22 mouse cellular contexts compared by ENCODE assay signal in the genomic region with DNA sequence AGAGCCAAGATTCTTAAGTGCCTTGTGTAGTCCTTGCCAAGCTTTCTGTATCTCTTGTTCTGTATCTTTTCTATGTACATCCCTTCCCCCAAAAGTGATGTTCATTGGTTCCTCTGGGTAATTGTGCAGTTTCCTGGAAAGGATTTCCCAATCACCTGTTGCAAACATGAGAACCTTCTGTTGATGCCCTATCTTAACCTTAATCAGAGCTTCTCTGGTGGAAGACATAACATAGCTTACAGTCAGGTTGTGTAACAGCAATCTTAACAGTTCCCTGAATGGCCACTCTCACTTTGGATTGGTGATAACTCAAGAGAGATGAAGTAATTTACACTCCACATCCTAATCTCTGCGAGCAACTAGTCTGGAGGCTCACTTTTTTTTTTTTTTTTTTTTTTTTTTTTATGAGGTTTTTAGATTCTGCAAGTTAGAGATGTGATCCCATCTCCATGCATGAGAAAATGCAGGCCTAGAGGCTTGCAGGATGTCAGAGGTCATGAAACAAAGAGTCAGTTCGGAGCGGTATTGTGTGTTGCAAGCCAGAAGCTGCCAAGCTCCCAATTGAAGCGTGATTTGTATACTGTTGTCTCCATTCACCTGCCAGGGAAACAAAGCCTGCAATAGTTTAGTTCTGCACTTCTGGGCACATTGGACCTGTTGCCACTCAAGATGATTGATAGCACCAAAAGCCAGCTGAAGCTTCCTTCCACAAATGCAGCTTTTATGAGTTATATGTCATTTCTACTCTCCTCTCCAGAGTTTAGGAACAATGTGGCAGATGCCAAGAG. TPM values are rescaled to one million over a fixed set of nuclear protein-coding genes. Genes with fewer than 3 reads are reported as not detected.
DNase-seq lines count a peak whose midpoint lies in the region; ATAC-seq and TF ChIP-seq lines count a peak whose summit lies in the region.
"Had no signal": no experiment of that assay in that cellular context is flagged by ENCODE, and none has a peak within 500 bp of the region (broad histone marks: within the 10 kb centered on the region; RNA-seq: fewer than 3 reads in every experiment).

No protein-coding gene starts in this region.

- ATAC-seq in liver, embryonic 11.5 days (replicated peaks; ENCODE audit: low FRiP score) = no peak
- no peak for ATAC-seq in midbrain, embryonic 14.5 days (ENCODE audit: low FRiP score, low TSS enrichment)
- ATAC-seq in midbrain, embryonic 13.5 days = no peak

- H3K36me3 ChIP-seq in liver, adult 2 months (ENCODE audit: control insufficient read depth, insufficient read depth, low read length) = peaks cover 35% of the 10 kb centered on the region
- H3K36me3 ChIP-seq in liver, embryonic 11.5 days (ENCODE audit: control insufficient read depth, insufficient read depth, low read length) = peaks cover 28% of the 10 kb centered on the region
- peaks cover 44% of the 10 kb centered on the region for H3K36me3 ChIP-seq in midbrain, embryonic 14.5 days (ENCODE audit: control insufficient read depth, insufficient read depth, low read length)
- peaks cover 44% of the 10 kb centered on the region for H3K36me3 ChIP-seq in midbrain, embryonic 13.5 days

- no peak for TF ChIP-seq CTCF in liver, adult 2 months (IDR thresholded peaks at IDR 0.05; ENCODE audit: low read depth, low read length)

- peaks cover 24% of the 10 kb centered on the region for H3K4me1 ChIP-seq in liver, adult 2 months (ENCODE audit: control insufficient read depth, insufficient read depth, low read length)
- H3K4me1 ChIP-seq in liver, embryonic 11.5 days (replicated peaks; ENCODE audit: control insufficient read depth, insufficient read depth, low read length) = peaks cover 17% of the 10 kb centered on the region
- peaks cover 5% of the 10 kb centered on the region for H3K4me1 ChIP-seq in midbrain, embryonic 14.5 days (ENCODE audit: control insufficient read depth, insufficient read depth, low read length)
- peaks cover 18% of the 10 kb centered on the region for H3K4me1 ChIP-seq in midbrain, embryonic 13.5 days (replicated peaks)

- H3K9ac ChIP-seq in liver, adult 2 months (ENCODE audit: low read depth, low read length) = no peak overlapping the region; the same call in 1 of the 2 replicates
- no peak overlapping the region for H3K9ac ChIP-seq in liver, embryonic 11.5 days (ENCODE audit: low read depth, low read length)
- no peak overlapping the region for H3K9ac ChIP-seq in midbrain, embryonic 14.5 days (replicated peaks; ENCODE audit: low read length)
- H3K9ac ChIP-seq in midbrain, embryonic 13.5 days (replicated peaks) = no peak overlapping the region
- H3K9ac ChIP-seq: embryonic facial prominence, embryonic 15.5 days; limb, embryonic 15.5 days had no signal

- WGBS in liver, adult 2 months = 12% methylated on average over 4 of the region's 4 CpGs
- WGBS in liver, embryonic 11.5 days = 84% methylated on average over 4 of the region's 4 CpGs
- WGBS in midbrain, embryonic 14.5 days = 8% methylated on average over 4 of the region's 4 CpGs
- WGBS in midbrain, embryonic 13.5 days = 22% methylated on average over 4 of the region's 4 CpGs

- peak; percentile 74 for DNase-seq in liver, adult 2 months (ENCODE audit: extremely low read depth, low read depth, low spot score)
- no peak for DNase-seq in liver, embryonic 11.5 days (ENCODE audit: low spot score)
- DNase-seq in midbrain, embryonic 14.5 days = no peak
- peak; percentile 60 for DNase-seq in lung, postnatal 25 days (ENCODE audit: low spot score)
- peak; percentile 23 for DNase-seq in yolk sac, embryonic 10.5 days (ENCODE audit: low spot score)
- no peak for DNase-seq in kidney, adult 9 months
- no peak for DNase-seq in left cerebral cortex, adult 9 months (ENCODE audit: low spot score in 2 of 2)
- DNase-seq: adrenal gland, postnatal 25 days; cerebellum, adult 2 months; gastrocnemius, postnatal 10 days; heart, postnatal 14 days; kidney, adult 8-10 months; kidney, postnatal 36 days had no signal

- H3K27me3 ChIP-seq in liver, adult 2 months (ENCODE audit: control insufficient read depth, insufficient read depth, low read length) = no peaks in the 10 kb centered on the region
- no peaks in the 10 kb centered on the region for H3K27me3 ChIP-seq in liver, embryonic 11.5 days (replicated peaks; ENCODE audit: control insufficient read depth, insufficient read depth, low read length)
- no peaks in the 10 kb centered on the region for H3K27me3 ChIP-seq in midbrain, embryonic 14.5 days (ENCODE audit: control insufficient read depth, insufficient read depth, low read length)
- H3K27me3 ChIP-seq in midbrain, embryonic 13.5 days = 0 out of 2 replicates have a peak, but pooled peaks cover 5% of the 10 kb centered on the region
- H3K27me3 ChIP-seq: embryonic facial prominence, embryonic 15.5 days; limb, embryonic 15.5 days had no signal

- H3K27ac ChIP-seq in liver, adult 2 months (replicated peaks; ENCODE audit: insufficient read depth, low read depth, low read length) = peak overlapping the region; percentile 68; the same call in 1 of the 2 replicates
- no peak overlapping the region for H3K27ac ChIP-seq in liver, embryonic 11.5 days (ENCODE audit: low read depth, low read length)
- H3K27ac ChIP-seq in midbrain, embryonic 14.5 days (replicated peaks; ENCODE audit: low read depth, low read length) = 0 out of 2 replicates have a peak overlapping the region, but pooled peaks have one; percentile 15
- no peak overlapping the region for H3K27ac ChIP-seq in midbrain, embryonic 13.5 days
- H3K27ac ChIP-seq: embryonic facial prominence, embryonic 15.5 days; forebrain, embryonic 10.5 days; heart, embryonic 10.5 days; limb, embryonic 15.5 days had no signal

- H3K9me3 ChIP-seq in liver, embryonic 11.5 days (ENCODE audit: control insufficient read depth, low read length) = no peaks in the 10 kb centered on the region
- no peaks in the 10 kb centered on the region for H3K9me3 ChIP-seq in midbrain, embryonic 14.5 days (ENCODE audit: control insufficient read depth, low read length)
- H3K9me3 ChIP-seq in midbrain, embryonic 13.5 days = no peaks in the 10 kb centered on the region
- H3K9me3 ChIP-seq: embryonic facial prominence, embryonic 15.5 days; forebrain, embryonic 10.5 days; heart, embryonic 10.5 days; limb, embryonic 15.5 days had no signal

- H3K79me2 ChIP-seq in liver, adult 2 months (ENCODE audit: control insufficient read depth, insufficient read depth, low read length) = no peaks in the 10 kb centered on the region

- no peak overlapping the region for H3K4me3 ChIP-seq in liver, adult 2 months (ENCODE audit: insufficient read depth, low read depth, low read length)
- H3K4me3 ChIP-seq in liver, embryonic 11.5 days (ENCODE audit: low read depth, low read length) = no peak overlapping the region
- no peak overlapping the region for H3K4me3 ChIP-seq in midbrain, embryonic 14.5 days (replicated peaks; ENCODE audit: low read depth, low read length)
- no peak overlapping the region for H3K4me3 ChIP-seq in midbrain, embryonic 13.5 days (replicated peaks)
- H3K4me3 ChIP-seq: embryonic facial prominence, embryonic 15.5 days; forebrain, embryonic 10.5 days; heart, embryonic 10.5 days; limb, embryonic 15.5 days had no signal

- H3K4me2 ChIP-seq in liver, embryonic 11.5 days = no peak overlapping the region
- no peak overlapping the region for H3K4me2 ChIP-seq in midbrain, embryonic 14.5 days (ENCODE audit: low read length)
- no peak overlapping the region for H3K4me2 ChIP-seq in midbrain, embryonic 13.5 days (replicated peaks)
- H3K4me2 ChIP-seq: embryonic facial prominence, embryonic 15.5 days; limb, embryonic 15.5 days had no signal

- TF ChIP-seq POLR2A in liver, adult 2 months (IDR thresholded peaks at IDR 0.05; ENCODE audit: extremely low read depth, insufficient read depth, low read length) = no peak

RNA-seq across cellular contexts. Expression of gene Tmem268, which starts 4.6 kb away (rescaled TPM):
- total RNA-seq in liver, adult 2 months (2014; rRNA removed) = 2.9 and 4.4 TPM in 2 replicates
- 4.0 and 4.7 TPM in 2 replicates for polyA plus RNA-seq in liver, adult 2 months (2012; rRNA removed)
- 9.0 and 10.2 TPM in 2 replicates for polyA plus RNA-seq in liver, embryonic 11.5 days (2014; fragmentation: Nextera tagmentation; extraction: Ambion mirVana)
- 3.7 and 4.0 TPM in 2 replicates for polyA plus RNA-seq in midbrain, embryonic 14.5 days (2014; fragmentation: Nextera tagmentation; extraction: Ambion mirVana)
- polyA plus RNA-seq in midbrain, embryonic 13.5 days (2015; fragmentation: Nextera tagmentation; extraction: Ambion mirVana) = 2.7 and 2.8 TPM in 2 replicates

RNA-seq across cellular contexts. Expression of gene Atp6v1g1, which starts 9.4 kb away (rescaled TPM):
- total RNA-seq in liver, adult 2 months (2014; rRNA removed) = 79.7 and 82.6 TPM in 2 replicates
- polyA plus RNA-seq in liver, adult 2 months (2012; rRNA removed) = 31.6 and 33.4 TPM in 2 replicates
- polyA plus RNA-seq in liver, embryonic 11.5 days (2014; fragmentation: Nextera tagmentation; extraction: Ambion mirVana) = 191 and 204 TPM in 2 replicates
- 451 and 485 TPM in 2 replicates for polyA plus RNA-seq in midbrain, embryonic 14.5 days (2014; fragmentation: Nextera tagmentation; extraction: Ambion mirVana)
- polyA plus RNA-seq in midbrain, embryonic 13.5 days (2015; fragmentation: Nextera tagmentation; extraction: Ambion mirVana) = 461 and 466 TPM in 2 replicates

RNA-seq across cellular contexts. Expression of gene Gm11213, which starts 51.1 kb away (rescaled TPM):
- not detected in 2 replicates for total RNA-seq in liver, adult 2 months (2014; rRNA removed)
- polyA plus RNA-seq in liver, adult 2 months (2012; rRNA removed) = not detected in 2 replicates
- not detected in 2 replicates for polyA plus RNA-seq in liver, embryonic 11.5 days (2014; fragmentation: Nextera tagmentation; extraction: Ambion mirVana)
- polyA plus RNA-seq in midbrain, embryonic 14.5 days (2014; fragmentation: Nextera tagmentation; extraction: Ambion mirVana) = not detected in 2 replicates
- polyA plus RNA-seq in midbrain, embryonic 13.5 days (2015; fragmentation: Nextera tagmentation; extraction: Ambion mirVana) = not detected in 2 replicates
- total RNA-seq: adrenal gland, postnatal 25 days; gastrocnemius, postnatal 10 days; heart, postnatal 14 days; layer of hippocampus, postnatal 14 days; left cerebral cortex, postnatal 14 days; megakaryocyte-erythroid progenitor cell, adult 5-6 weeks had no signal
- polyA plus RNA-seq: cerebellum, adult 2 months; embryonic facial prominence, embryonic 15.5 days; forebrain, embryonic 10.5 days; frontal cortex, adult 2 months; heart, embryonic 10.5 days; limb, embryonic 15.5 days had no signal

RNA-seq across cellular contexts. Expression of gene Whrn, which starts 58.2 kb away (rescaled TPM):
- 0.20 and 0.37 TPM in 2 replicates for total RNA-seq in liver, adult 2 months (2014; rRNA removed)
- 0.87 and 0.89 TPM in 2 replicates for polyA plus RNA-seq in liver, adult 2 months (2012; rRNA removed)
- polyA plus RNA-seq in liver, embryonic 11.5 days (2014; fragmentation: Nextera tagmentation; extraction: Ambion mirVana) = 2.0 and 2.4 TPM in 2 replicates
- polyA plus RNA-seq in midbrain, embryonic 14.5 days (2014; fragmentation: Nextera tagmentation; extraction: Ambion mirVana) = 7.8 and 8.0 TPM in 2 replicates
- polyA plus RNA-seq in midbrain, embryonic 13.5 days (2015; fragmentation: Nextera tagmentation; extraction: Ambion mirVana) = 6.6 and 10.3 TPM in 2 replicates

Comparison
In these comparisons a context has a peak if more than half of its experiments do, and no peak if none do; other contexts are left out.
1. DNase-seq: peak in liver, adult 2 months (single experiment), lung, postnatal 25 days (single experiment) and yolk sac, embryonic 10.5 days (single experiment); none in liver, embryonic 11.5 days (single experiment), midbrain, embryonic 14.5 days (single experiment), kidney, adult 9 months (single experiment) and left cerebral cortex, adult 9 months (0 of 2).
2. H3K27ac ChIP-seq: peak in liver, adult 2 months (single experiment) and midbrain, embryonic 14.5 days (single experiment); none in liver, embryonic 11.5 days (single experiment) and midbrain, embryonic 13.5 days (single experiment).